Mouse (Mus musculus) intestine, postnatal 0 days (tissue): ENCODE data around the gene 4930512M02Rik. TPM values are rescaled to one million over a fixed set of nuclear protein-coding genes. Genes with fewer than 3 reads are reported as not detected.
A peak's percentile ranks its signal among the peaks of the same experiment; 100 is the strongest.

Experiments used
- ATAC-seq: fragments of 200-750 bp; cut with Nextera tagmentation; 2 replicates; pipeline ENCODE4 v1.8.0; 2017; ENCODE audit warnings: mild to moderate bottlenecking, moderate TSS enrichment, moderate library complexity
- H3K27ac ChIP-seq: fragments of 300-500 bp; sonication (generic); 2 replicates; pipeline ENCODE4 v1.5.1; 2014; ENCODE audit warnings: mild to moderate bottlenecking, low read depth, low read length, moderate library complexity
- H3K27me3 ChIP-seq: fragments of 300-500 bp; sonication (generic); replicated peaks from 2 replicates; pipeline ENCODE4 v1.6.1; 2014; ENCODE audit warnings: low read length, mixed read lengths; ENCODE audit not compliant: control insufficient read depth, insufficient read depth
- H3K36me3 ChIP-seq: fragments of 300-500 bp; sonication (generic); 2 replicates; pipeline ENCODE4 v1.6.1; 2014; ENCODE audit warnings: mild to moderate bottlenecking, moderate library complexity; ENCODE audit not compliant: control insufficient read depth, insufficient read depth
- H3K4me1 ChIP-seq: fragments of 300-500 bp; sonication (generic); replicated peaks from 2 replicates; pipeline ENCODE4 v1.6.1; 2014; ENCODE audit warnings: antibody characterized with exemption, low read length, mixed read lengths; ENCODE audit not compliant: control insufficient read depth, insufficient read depth
- H3K4me2 ChIP-seq: fragments of 300-500 bp; sonication (generic); replicated peaks from 2 replicates; pipeline ENCODE4 v1.6.1; 2014; ENCODE audit warnings: low read depth, mild to moderate bottlenecking, moderate library complexity
- H3K4me3 ChIP-seq: fragments of 300-500 bp; sonication (generic); 2 replicates; pipeline ENCODE4 v1.5.1; 2014; ENCODE audit warnings: low read depth, low read length
- H3K9ac ChIP-seq: fragments of 300-500 bp; sonication (generic); 2 replicates; pipeline ENCODE4 v1.6.1; 2014; ENCODE audit warnings: mild to moderate bottlenecking, low read depth, low read length
- H3K9me3 ChIP-seq: fragments of 300-500 bp; sonication (generic); 2 replicates; pipeline ENCODE4 v1.6.1; 2016; ENCODE audit warnings: mixed run types; ENCODE audit not compliant: control insufficient read depth
- CTCF ChIP-seq: sonication (generic); IDR thresholded peaks from 2 replicates; pipeline ENCODE4 v1.5.1; 2016; ENCODE audit warnings: low read depth, mild to moderate bottlenecking, control low read depth, antibody characterized with exemption, moderate library complexity
- WGBS: fragments of 180-500 bp; shearing (Covaris S2); extraction: QIAGEN DNeasy Blood & Tissue Kit; methylation state at CpG from one replicate; pipeline ENCODE4 v1.1.7; 2014; 5-methylcytosine and 5-hydroxymethylcytosine counted together
- polyA plus RNA-seq: library from polyadenylated mRNA; unstranded; fragments of >200 nt; fragmentation: Nextera tagmentation; extraction: Ambion mirVana; gene quantifications from 2 replicates; pipeline ENCODE4 v1.2.1, GENCODE M21; 2015

4930512M02Rik gene
- polyA plus RNA-seq, 1 experiment from 2014 or later = not detected

GRCm38 (mm10) chr11:11558662-11559061, 69.0 kb downstream of the 4930512M02Rik start:
- no peaks in the 10 kb centered on the region for H3K9me3 ChIP-seq
- no peak overlapping the region for H3K27ac ChIP-seq
- no peak overlapping the region for H3K4me3 ChIP-seq
- no peak overlapping the region for H3K9ac ChIP-seq
- H3K27me3 ChIP-seq = no peaks in the 10 kb centered on the region
- ATAC-seq = no peak
- no peak overlapping the region for H3K4me2 ChIP-seq
- TF ChIP-seq CTCF = no peak
- WGBS = 58% methylated on average over 3 of the region's 3 CpGs
- H3K36me3 ChIP-seq = no peaks in the 10 kb centered on the region
- H3K4me1 ChIP-seq = no peaks in the 10 kb centered on the region

- ATAC-seq = no peak
- Histone ChIP-seq H3K36me3 (no peaks in the 10 kb centered on the region), H3K4me3 (no peak overlapping the region), H3K4me2 (no peak overlapping the region), H3K27me3 (no peaks in the 10 kb centered on the region), H3K27ac (no peak overlapping the region), H3K9ac (no peak overlapping the region), H3K4me1 (no peaks in the 10 kb centered on the region), H3K9me3 (no peaks in the 10 kb centered on the region)
- TF ChIP-seq CTCF = peak; percentile 82
- 40% methylated on average over 11 of the region's 11 CpGs for WGBS
Observed at GRCm38 (mm10) chr11:11557173-11557967, 70.3 kb downstream of the 4930512M02Rik start.

- H3K9me3 ChIP-seq = no peaks in the 10 kb centered on the region
- ATAC-seq = no peak
- WGBS = 84% methylated on average over 1 of the region's 1 CpGs
- H3K9ac ChIP-seq = no peak overlapping the region
- H3K27me3 ChIP-seq = no peaks in the 10 kb centered on the region
- H3K27ac ChIP-seq = no peak overlapping the region
- H3K36me3 ChIP-seq = no peaks in the 10 kb centered on the region
- H3K4me3 ChIP-seq = no peak overlapping the region
- H3K4me1 ChIP-seq = no peaks in the 10 kb centered on the region
- no peak overlapping the region for H3K4me2 ChIP-seq
- TF ChIP-seq CTCF = no peak
Observed at GRCm38 (mm10) chr11:11556186-11556585, 71.4 kb downstream of the 4930512M02Rik start.

GRCm38 (mm10) chr11:11555563-11555962, 72.1 kb downstream of the 4930512M02Rik start:
- H3K27me3 ChIP-seq = no peaks in the 10 kb centered on the region
- H3K36me3 ChIP-seq = no peaks in the 10 kb centered on the region
- H3K9ac ChIP-seq = no peak overlapping the region
- no peak overlapping the region for H3K4me3 ChIP-seq
- no peak overlapping the region for H3K4me2 ChIP-seq
- H3K9me3 ChIP-seq = no peaks in the 10 kb centered on the region
- no peaks in the 10 kb centered on the region for H3K4me1 ChIP-seq
- 69% methylated on average over 8 of the region's 8 CpGs for WGBS
- no peak for TF ChIP-seq CTCF
- ATAC-seq = no peak
- H3K27ac ChIP-seq = no peak overlapping the region

- no peak for ATAC-seq
- Histone ChIP-seq H3K9me3 (no peaks in the 10 kb centered on the region), H3K9ac (no peak overlapping the region), H3K36me3 (no peaks in the 10 kb centered on the region), H3K4me2 (no peak overlapping the region), H3K4me1 (no peaks in the 10 kb centered on the region), H3K4me3 (no peak overlapping the region), H3K27me3 (no peaks in the 10 kb centered on the region), H3K27ac (no peak overlapping the region)
- 62% methylated on average over 7 of the region's 7 CpGs for WGBS
- TF ChIP-seq CTCF = no peak
Observed at GRCm38 (mm10) chr11:11547597-11548240, 79.9 kb downstream of the 4930512M02Rik start.

- 85% methylated on average over 7 of the region's 7 CpGs for WGBS
- Histone ChIP-seq H3K27ac (no peak overlapping the region), H3K9me3 (no peaks in the 10 kb centered on the region), H3K4me3 (no peak overlapping the region), H3K9ac (no peak overlapping the region), H3K27me3 (no peaks in the 10 kb centered on the region), H3K4me1 (no peaks in the 10 kb centered on the region), H3K36me3 (no peaks in the 10 kb centered on the region), H3K4me2 (no peak overlapping the region)
- no peak for TF ChIP-seq CTCF
- ATAC-seq = no peak
Observed at GRCm38 (mm10) chr11:11546903-11547511, 80.6 kb downstream of the 4930512M02Rik start.
